Mouse (Mus musculus): ENCODE results near the gene Tmem39b. TPM values are rescaled to one million over a fixed set of nuclear protein-coding genes. Genes with fewer than 3 reads are reported as not detected.
A peak's percentile ranks its signal among the peaks of the same experiment; 100 is the strongest.

The Tmem39b gene
- polyA plus RNA-seq, 1 experiment: 69.6 TPM

GRCm38 (mm10) chr4:129648656-129649055 lies 48.0 kb downstream of the Tmem39b start:
- WGBS: 94% methylated on average over 1 of the region's 1 CpGs
- H3K36me3 ChIP-seq (ENCODE audit: control insufficient read depth, insufficient read depth, low read length): peaks cover 42% of the 10 kb centered on the region
- TF ChIP-seq CTCF (IDR thresholded peaks at IDR 0.05; ENCODE audit: borderline replicate concordance, control insufficient read depth, extremely low read depth, insufficient read depth, low read length, poor library complexity) (no peak), POLR2A (IDR thresholded peaks at IDR 0.05; ENCODE audit: control insufficient read depth, extremely low read depth, insufficient read depth, low read length, poor library complexity) (no peak)
- no peak for DNase-seq
- no peak overlapping the region for H3K4me3 ChIP-seq (ENCODE audit: control insufficient read depth, insufficient read depth, low read length)
- H3K27ac ChIP-seq (ENCODE audit: control insufficient read depth, insufficient read depth, low read length): no peak overlapping the region
- peaks cover 21% of the 10 kb centered on the region for H3K4me1 ChIP-seq (replicated peaks; ENCODE audit: control insufficient read depth, insufficient read depth, low read length)
- H3K27me3 ChIP-seq (ENCODE audit: control insufficient read depth, insufficient read depth, low read length): no peaks in the 10 kb centered on the region

- Histone ChIP-seq H3K4me3 (ENCODE audit: control insufficient read depth, insufficient read depth, low read length) (no peak overlapping the region), H3K4me1 (replicated peaks; ENCODE audit: control insufficient read depth, insufficient read depth, low read length) (peaks cover 21% of the 10 kb centered on the region), H3K27me3 (ENCODE audit: control insufficient read depth, insufficient read depth, low read length) (no peaks in the 10 kb centered on the region), H3K36me3 (ENCODE audit: control insufficient read depth, insufficient read depth, low read length) (peaks cover 19% of the 10 kb centered on the region), H3K27ac (ENCODE audit: control insufficient read depth, insufficient read depth, low read length) (peak overlapping the region; percentile 44)
- no peak for DNase-seq
- 13% methylated on average over 6 of the region's 6 CpGs for WGBS
- TF ChIP-seq CTCF (IDR thresholded peaks at IDR 0.05; ENCODE audit: borderline replicate concordance, control insufficient read depth, extremely low read depth, insufficient read depth, low read length, poor library complexity) (no peak), POLR2A (IDR thresholded peaks at IDR 0.05; ENCODE audit: control insufficient read depth, extremely low read depth, insufficient read depth, low read length, poor library complexity) (no peak)
Observed at GRCm38 (mm10) chr4:129645204-129645603, 51.4 kb downstream of the Tmem39b start.

- Histone ChIP-seq H3K4me1 (replicated peaks; ENCODE audit: control insufficient read depth, insufficient read depth, low read length) (peaks cover 33% of the 10 kb centered on the region), H3K36me3 (ENCODE audit: control insufficient read depth, insufficient read depth, low read length) (peaks cover 21% of the 10 kb centered on the region), H3K4me3 (ENCODE audit: control insufficient read depth, insufficient read depth, low read length) (no peak overlapping the region), H3K27me3 (ENCODE audit: control insufficient read depth, insufficient read depth, low read length) (no peaks in the 10 kb centered on the region), H3K27ac (ENCODE audit: control insufficient read depth, insufficient read depth, low read length) (no peak overlapping the region)
- DNase-seq: no peak
- TF ChIP-seq CTCF (IDR thresholded peaks at IDR 0.05; ENCODE audit: borderline replicate concordance, control insufficient read depth, extremely low read depth, insufficient read depth, low read length, poor library complexity): no peak
- TF ChIP-seq POLR2A (IDR thresholded peaks at IDR 0.05; ENCODE audit: control insufficient read depth, extremely low read depth, insufficient read depth, low read length, poor library complexity): no peak
- WGBS: 72% methylated on average over 5 of the region's 5 CpGs
Observed at GRCm38 (mm10) chr4:129641756-129642155, 54.9 kb downstream of the Tmem39b start.

- H3K27ac ChIP-seq (ENCODE audit: control insufficient read depth, insufficient read depth, low read length): peak within 1 kb of the TSS; percentile 32; the same call in 1 of the 2 replicates
- under 1% methylated on average over 60 of the region's 60 CpGs for WGBS
- DNase-seq: peak; percentile 96
- peaks cover 30% of the 10 kb centered on the region for H3K36me3 ChIP-seq (ENCODE audit: control insufficient read depth, insufficient read depth, low read length)
- TF ChIP-seq POLR2A (IDR thresholded peaks at IDR 0.05; ENCODE audit: control insufficient read depth, extremely low read depth, insufficient read depth, low read length, poor library complexity) (peak; percentile 77), CTCF (IDR thresholded peaks at IDR 0.05; ENCODE audit: borderline replicate concordance, control insufficient read depth, extremely low read depth, insufficient read depth, low read length, poor library complexity) (peak; percentile 32; the same call in 1 of the 2 replicates)
- H3K4me3 ChIP-seq (ENCODE audit: control insufficient read depth, insufficient read depth, low read length): peak within 1 kb of the TSS; percentile 60
- no peaks in the 10 kb centered on the region for H3K27me3 ChIP-seq (ENCODE audit: control insufficient read depth, insufficient read depth, low read length)
- H3K4me1 ChIP-seq (replicated peaks; ENCODE audit: control insufficient read depth, insufficient read depth, low read length): peaks cover 29% of the 10 kb centered on the region
Observed at GRCm38 (mm10) chr4:129640638-129641467, 55.8 kb downstream of the Tmem39b start, which contains the start of gene Txlna. Gene Txlna, minus strand, starts transcription at chr4:129641065.

GRCm38 (mm10) chr4:129640101-129640637 lies 56.5 kb downstream of the Tmem39b start:
- TF ChIP-seq CTCF (IDR thresholded peaks at IDR 0.05; ENCODE audit: borderline replicate concordance, control insufficient read depth, extremely low read depth, insufficient read depth, low read length, poor library complexity) (no peak; the same call in 1 of the 2 replicates), POLR2A (IDR thresholded peaks at IDR 0.05; ENCODE audit: control insufficient read depth, extremely low read depth, insufficient read depth, low read length, poor library complexity) (no peak)
- Histone ChIP-seq H3K27me3 (ENCODE audit: control insufficient read depth, insufficient read depth, low read length) (no peaks in the 10 kb centered on the region), H3K4me3 (ENCODE audit: control insufficient read depth, insufficient read depth, low read length) (peak overlapping the region; percentile 60), H3K4me1 (replicated peaks; ENCODE audit: control insufficient read depth, insufficient read depth, low read length) (peaks cover 22% of the 10 kb centered on the region), H3K36me3 (ENCODE audit: control insufficient read depth, insufficient read depth, low read length) (peaks cover 33% of the 10 kb centered on the region), H3K27ac (ENCODE audit: control insufficient read depth, insufficient read depth, low read length) (peak overlapping the region; percentile 32; the same call in 1 of the 2 replicates)
- 2% methylated on average over 17 of the region's 17 CpGs for WGBS
- DNase-seq: no peak

- Histone ChIP-seq H3K36me3 (ENCODE audit: control insufficient read depth, insufficient read depth, low read length) (peaks cover 39% of the 10 kb centered on the region), H3K27me3 (ENCODE audit: control insufficient read depth, insufficient read depth, low read length) (no peaks in the 10 kb centered on the region), H3K4me1 (replicated peaks; ENCODE audit: control insufficient read depth, insufficient read depth, low read length) (peaks cover 13% of the 10 kb centered on the region), H3K27ac (ENCODE audit: control insufficient read depth, insufficient read depth, low read length) (no peak overlapping the region), H3K4me3 (ENCODE audit: control insufficient read depth, insufficient read depth, low read length) (no peak overlapping the region)
- 92% methylated on average over 15 of the region's 15 CpGs for WGBS
- DNase-seq: no peak
- TF ChIP-seq CTCF (IDR thresholded peaks at IDR 0.05; ENCODE audit: borderline replicate concordance, control insufficient read depth, extremely low read depth, insufficient read depth, low read length, poor library complexity): no peak
- no peak for TF ChIP-seq POLR2A (IDR thresholded peaks at IDR 0.05; ENCODE audit: control insufficient read depth, extremely low read depth, insufficient read depth, low read length, poor library complexity)
Observed at GRCm38 (mm10) chr4:129639221-129639620, 57.4 kb downstream of the Tmem39b start.
